Mouse (Mus musculus) colon, adult 2 months (tissue): Measurements from ENCODE around the gene Zfp369. TPM values are rescaled to one million over a fixed set of nuclear protein-coding genes. Genes with fewer than 3 reads are reported as not detected.

ENCODE experiments used
- polyA plus RNA-seq: library from polyadenylated mRNA; depleted of rRNA; stranded (reverse); fragments of >200 nt; gene quantifications from 2 replicates; pipeline ENCODE4 v1.2.3, GENCODE M21; 2012; rRNA removed

The Zfp369 gene
- 9.2 and 11.9 TPM in 2 replicates for polyA plus RNA-seq

DNA sequence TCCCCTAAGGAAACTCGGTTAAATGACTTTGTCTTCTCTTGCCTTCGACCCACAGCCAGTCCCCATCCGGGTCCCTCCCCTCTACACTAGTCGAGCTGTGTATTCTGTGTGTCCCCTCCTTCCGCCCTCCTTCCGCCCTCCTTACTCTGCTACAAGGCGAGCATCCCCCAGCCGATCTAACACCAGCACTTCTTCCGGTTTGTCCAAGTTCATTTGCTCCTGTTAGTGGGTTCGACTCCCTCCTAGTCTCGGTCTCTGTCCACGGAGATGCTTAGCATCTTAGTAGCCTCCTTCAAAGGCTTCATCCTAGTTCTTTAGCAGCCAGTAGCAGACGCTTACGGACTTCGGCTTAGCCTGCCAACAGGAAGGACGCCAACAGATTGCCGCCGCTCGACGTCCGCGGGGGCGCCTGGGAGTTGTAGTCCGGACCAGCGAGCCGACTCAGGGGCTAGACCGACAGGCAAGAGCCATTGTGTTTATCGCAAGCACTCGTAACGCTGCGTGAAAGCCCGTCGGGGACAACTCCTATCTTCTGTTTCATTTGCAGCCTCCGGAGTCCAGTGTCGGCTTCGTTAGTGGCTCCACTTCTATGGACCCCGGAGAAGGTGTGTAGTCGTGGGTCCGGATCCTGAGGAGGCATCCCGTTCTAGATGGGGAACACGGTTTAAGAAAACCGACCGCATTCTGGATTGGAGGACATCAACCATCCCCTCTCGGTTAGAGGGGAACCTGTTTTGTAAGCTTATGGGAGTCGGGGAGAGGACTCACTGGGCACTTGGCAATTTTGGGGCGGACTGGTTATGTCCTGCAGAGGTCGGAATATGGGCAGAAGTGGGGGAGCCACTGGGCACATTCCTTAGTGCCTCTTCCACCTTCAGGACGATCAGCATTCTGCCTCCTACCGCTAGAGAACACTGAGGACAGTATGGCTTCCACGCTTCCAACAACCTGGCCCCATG lies at the start of gene Zfp369:
Zfp369 (plus strand) TSS at position 432 of the 959 bp plus-strand sequence.

DNA sequence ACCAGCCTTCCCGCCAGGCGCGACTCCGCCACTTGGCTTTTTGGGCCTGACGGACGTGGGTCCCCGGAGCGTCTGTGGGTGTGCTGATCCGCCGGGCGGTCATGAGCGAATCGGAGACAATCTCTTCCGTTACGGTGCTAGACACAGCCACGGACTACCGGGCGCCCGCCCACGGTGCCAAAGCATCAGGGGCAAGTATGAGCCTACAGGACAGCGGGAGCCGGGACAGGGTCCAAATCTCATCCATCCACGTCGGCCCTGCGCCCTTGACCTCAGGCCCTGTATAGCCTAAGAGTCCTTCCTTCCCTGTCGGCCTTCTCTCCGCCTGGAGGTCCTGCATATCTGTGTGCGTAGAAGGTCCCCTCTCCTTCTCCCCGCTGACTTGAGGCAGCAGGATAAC lies 19.4 kb upstream of the Zfp369 start, which contains the start of gene Gm10775:
Gm10775 (plus strand) TSS at position 301 of the 400 bp plus-strand sequence.

Other genes starting within 250 kb of the Zfp369 start
- not detected in 2 replicates for gene Spata31d1c, start 245.8 kb upstream of the Zfp369 start, polyA plus RNA-seq
- not detected in 2 replicates for gene Prss47, start 226.1 kb upstream of the Zfp369 start, polyA plus RNA-seq
- 21.1 and 23.9 TPM in 2 replicates for gene Mfsd14b, start 165.8 kb upstream of the Zfp369 start, polyA plus RNA-seq
- gene Olfr465-ps1, start 140.7 kb upstream of the Zfp369 start, polyA plus RNA-seq: not detected in 2 replicates
- gene Olfr466, start 128.6 kb upstream of the Zfp369 start, polyA plus RNA-seq: not detected in 2 replicates
- not detected in 2 replicates for gene Nlrp4f, start 72.8 kb upstream of the Zfp369 start, polyA plus RNA-seq
- 0.09 TPM in 1 of 2 replicates, not detected in the other for gene Gm10775, start 19.3 kb upstream of the Zfp369 start, polyA plus RNA-seq
- not detected in 2 replicates for gene Gm10139, start 233.9 kb downstream of the Zfp369 start, polyA plus RNA-seq